Mouse (Mus musculus): ENCODE data around the gene Fam98c.
"Not testable (repeated sequence)": the region's sequence is repeated elsewhere in the genome, so short reads cannot be mapped to it uniquely, and the experiment has no call there.

Gene Fam98c

GRCm38 (mm10) chr7:29155196-29155837 lies 717 bp downstream of the Fam98c start:
- peak; percentile 92 for DNase-seq

DNA sequence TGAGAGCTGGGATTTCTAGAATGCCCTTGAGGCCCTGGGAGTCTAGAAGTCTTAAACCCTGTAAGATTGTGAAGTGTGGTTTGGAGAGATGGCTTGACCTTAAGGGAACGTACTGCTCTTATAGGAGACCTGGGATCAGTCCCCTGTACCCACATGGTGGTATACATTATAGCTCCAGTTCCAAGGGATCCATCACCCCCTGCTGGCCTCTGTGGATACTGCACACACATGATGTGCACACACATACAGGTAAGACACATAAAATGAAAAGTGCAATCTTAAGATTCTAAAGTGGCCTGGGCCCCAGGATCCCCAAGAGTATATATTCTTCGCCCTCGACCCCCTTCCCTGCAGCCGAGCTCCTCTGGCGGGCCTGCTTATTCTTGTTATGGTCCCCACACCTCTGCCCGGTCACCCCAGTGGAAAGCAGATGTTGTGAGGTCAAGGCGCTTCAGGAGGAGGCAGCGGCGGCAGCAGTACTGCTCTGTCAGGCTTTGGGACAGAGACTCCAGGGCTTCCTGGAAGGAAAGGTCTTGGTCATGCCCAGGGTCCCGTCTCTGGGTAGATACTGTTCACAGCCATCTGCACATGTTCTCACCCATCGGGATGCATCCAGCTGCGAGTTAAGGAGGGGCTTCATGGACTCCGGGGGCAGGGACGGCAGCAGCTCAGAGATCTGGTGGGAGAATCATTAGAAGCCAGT lies 1.9 kb downstream of the Fam98c start:
- DNase-seq, result no peak

DNA sequence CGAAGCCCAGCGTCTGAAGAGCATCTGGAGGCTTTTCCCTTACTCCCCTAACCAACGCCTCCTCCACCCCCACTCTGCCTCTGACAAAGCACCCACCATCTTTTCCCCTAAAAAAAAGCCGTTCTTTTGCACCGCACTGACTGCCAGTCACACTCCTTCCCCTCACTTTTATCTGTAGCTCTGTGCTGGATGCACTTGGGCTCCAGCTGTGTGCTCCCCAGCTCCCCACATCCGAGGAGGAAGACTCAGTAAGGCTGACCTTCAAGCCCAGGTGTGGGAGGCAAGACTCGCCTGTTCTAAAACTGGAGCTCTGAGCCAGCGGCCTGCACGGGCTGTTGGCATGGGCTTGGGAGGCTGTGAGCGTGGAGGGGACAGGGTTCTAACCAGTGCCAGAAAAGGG lies 4.5 kb downstream of the Fam98c start:
- no peak for DNase-seq

DNA sequence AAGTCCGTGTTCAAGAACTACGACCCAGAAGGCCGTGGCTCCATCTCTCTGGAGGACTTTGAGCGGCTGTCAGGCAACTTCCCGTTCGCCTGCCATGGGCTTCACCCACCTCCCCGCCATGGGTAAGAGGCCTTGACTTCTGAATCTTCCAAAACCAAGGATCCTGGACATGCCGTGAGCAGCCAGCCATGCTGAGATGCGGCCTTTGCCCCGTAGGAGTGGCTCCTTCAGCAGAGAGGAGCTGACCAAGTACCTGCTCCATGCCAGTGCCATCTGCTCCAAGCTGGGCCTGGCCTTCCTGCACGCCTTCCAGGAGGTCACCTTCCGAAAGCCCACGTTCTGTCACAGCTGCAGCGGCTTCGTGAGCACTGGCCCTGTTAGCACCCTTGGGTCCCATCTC lies 7.3 kb downstream of the Fam98c start:
- DNase-seq, result no peak

- no peak for DNase-seq
These were observed 9.2 kb downstream of the Fam98c start for GRCm38 (mm10) chr7:29146625-29147367.

GRCm38 (mm10) chr7:29144006-29144405 lies 12.0 kb downstream of the Fam98c start:
- DNase-seq, result no peak

GRCm38 (mm10) chr7:29141416-29141815 lies 14.6 kb downstream of the Fam98c start:
- no peak for DNase-seq

- DNase-seq, result not testable (repeated sequence)
These were observed 16.8 kb downstream of the Fam98c start for GRCm38 (mm10) chr7:29139237-29139636.

- no peak for DNase-seq
These were observed 18.6 kb downstream of the Fam98c start for GRCm38 (mm10) chr7:29137429-29137828.

DNA sequence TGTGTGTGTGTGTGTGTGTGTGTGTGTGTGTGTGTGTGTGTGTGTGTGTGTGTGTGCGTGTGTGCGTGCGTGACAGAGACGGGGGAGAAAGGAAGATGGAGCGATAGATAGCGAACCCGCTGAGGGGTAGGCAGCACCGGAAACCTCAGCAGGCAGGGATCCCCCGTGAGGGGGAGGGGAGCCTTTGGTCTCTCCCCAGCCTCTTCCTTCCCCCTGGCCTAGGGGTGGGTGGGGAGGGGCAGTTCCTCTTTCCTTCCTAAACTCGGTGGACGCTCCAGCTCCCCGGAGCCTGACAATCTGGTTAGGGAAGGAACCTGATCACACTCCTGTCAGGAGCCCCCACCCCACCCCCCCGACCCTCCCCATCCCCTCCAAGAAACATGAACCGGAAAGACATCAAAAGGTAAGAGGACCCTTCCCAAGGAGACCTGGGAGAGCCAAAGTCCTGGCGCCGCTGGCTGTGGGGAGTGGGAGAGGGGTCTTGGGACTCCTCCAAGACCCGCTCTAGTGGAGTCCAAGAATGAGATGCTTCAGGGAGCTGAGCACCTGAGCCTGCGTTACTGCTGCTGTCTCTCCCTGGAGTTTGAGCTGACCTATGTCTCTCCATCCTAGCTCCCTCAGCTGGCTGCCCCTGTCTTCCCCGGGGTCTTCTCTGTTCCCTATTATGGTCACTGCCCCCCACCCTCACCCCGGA lies 21.2 kb downstream of the Fam98c start, which contains the start of gene Rasgrp4:
Gene Rasgrp4 (plus strand): TSS at position 159 of the 694 bp plus-strand sequence.
- DNase-seq, result peak; percentile 60 to 63

GRCm38 (mm10) chr7:29134230-29134629 lies 21.8 kb downstream of the Fam98c start:
- no peak for DNase-seq

DNA sequence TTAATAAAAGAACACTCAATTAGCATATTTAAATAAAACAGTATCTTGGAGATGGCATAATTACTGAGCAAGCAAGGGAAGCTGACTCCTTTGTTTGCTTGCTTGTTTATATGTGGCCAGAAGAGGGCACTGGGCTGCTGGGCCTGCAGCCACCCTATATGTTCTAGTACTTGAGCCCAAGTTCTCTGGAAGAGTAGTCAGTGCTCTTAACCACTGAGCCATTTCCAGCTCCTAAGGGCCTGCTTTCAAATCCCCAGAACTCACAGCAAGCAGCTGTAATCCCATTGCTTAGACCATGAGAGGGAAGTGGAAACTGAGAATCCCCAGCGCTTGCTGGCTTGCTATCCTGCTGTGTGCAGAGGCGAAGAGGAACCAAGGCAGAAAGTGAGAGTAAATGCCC lies 27.3 kb downstream of the Fam98c start:
- DNase-seq, result peak in 1 of 2 experiments; percentile 24

DNA sequence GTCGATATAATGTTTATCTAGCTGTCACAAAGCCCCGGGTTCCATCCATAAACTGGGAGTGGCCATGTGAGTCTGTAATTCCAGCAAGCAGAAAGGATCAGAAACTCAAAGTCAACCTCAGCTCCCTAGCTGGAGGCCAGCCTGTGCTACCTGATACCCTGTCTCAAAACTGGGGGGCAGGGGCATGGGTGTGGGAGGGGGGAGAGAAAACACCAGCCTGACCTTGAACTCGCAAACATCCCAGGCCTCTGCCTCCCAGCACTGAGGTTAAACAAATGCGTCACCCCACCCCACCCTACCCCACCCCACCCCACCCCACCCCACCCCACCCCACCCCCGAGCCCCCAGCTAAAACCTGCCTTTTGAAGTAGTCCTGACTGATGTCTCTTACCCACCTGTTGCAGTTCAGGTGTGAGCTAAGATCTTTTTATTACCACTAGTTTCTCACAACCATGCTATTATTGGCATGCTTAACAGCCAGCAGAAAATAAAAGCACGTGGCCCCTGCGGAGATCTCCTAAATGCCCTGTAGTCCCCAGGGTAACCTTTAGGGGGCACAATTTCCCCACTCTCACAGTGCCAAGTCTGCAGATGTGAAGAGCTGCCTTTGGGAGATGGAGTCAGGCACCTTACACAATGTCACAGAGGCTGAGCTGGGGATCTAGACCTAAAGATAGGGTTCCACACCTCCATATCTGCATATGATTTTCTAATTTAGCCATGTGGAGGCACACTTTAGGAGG lies 29.7 kb downstream of the Fam98c start:
- DNase-seq, result peak; percentile 52 to 80

- DNase-seq, result peak; percentile 68 to 72
These were observed 31.1 kb downstream of the Fam98c start, which contains the start of gene Ryr1 for GRCm38 (mm10) chr7:29124970-29125369. Gene Ryr1, minus strand, starts transcription at chr7:29125179.

DNA sequence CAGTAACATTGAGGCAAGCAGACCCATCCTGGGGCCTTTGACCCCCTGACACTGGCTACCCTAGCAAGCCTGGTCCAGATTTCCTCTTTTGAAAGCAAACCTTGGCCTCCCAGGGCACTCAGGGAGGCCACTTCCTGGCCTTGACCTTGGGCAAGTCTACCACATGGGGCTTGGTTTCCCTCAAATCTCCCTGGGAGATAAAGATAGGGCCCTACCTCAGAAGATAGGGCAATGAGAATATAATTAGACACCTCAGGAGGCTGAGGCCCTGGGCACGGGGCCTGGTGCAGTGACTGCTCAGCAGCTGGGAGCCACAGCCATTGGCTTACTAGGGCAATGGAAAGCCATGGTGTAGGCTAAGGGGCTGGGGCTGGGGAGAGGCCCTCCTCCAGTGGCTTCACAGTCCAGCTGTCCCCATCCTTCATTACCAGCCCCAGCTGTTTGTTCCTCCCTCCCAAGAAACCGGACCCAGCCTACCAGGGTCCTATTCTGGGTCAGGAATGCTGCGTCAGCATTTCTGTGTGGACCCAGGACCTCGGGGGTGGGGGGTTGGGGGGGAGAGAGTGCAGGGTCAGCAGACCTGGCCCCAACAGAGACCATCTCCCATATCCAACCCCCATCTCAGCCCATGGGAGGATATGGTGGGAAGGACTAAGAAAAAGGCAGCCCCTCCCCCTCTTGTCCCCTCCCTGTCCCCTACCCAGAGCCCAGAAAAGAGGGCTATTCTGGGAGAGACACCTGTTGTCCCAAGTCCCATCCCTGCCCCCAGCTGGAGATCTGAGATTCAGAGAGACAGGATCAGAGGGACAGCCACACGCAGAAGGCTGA lies 32.3 kb downstream of the Fam98c start:
- DNase-seq, result no peak

GRCm38 (mm10) chr7:29122821-29123220 lies 33.2 kb downstream of the Fam98c start:
- no peak for DNase-seq

DNA sequence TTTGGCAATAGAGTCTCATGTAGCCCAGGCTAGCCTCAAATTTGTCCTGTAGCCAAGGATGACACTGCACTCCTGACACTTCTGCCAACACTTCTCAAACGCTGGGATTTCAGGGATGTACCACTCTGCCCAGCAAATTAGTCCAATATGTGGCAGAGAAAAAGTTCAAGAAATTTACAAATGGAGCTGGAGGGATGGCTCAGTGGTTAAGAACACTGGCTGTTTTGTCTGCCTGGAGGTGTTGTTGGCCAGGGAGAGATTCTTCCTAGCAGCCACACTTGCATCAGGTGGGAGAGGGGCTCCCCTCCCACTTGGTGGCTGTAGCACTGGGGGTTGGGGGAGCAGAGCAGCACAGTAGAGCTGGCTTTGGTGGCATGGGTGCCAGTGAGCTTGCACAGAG lies 36.5 kb downstream of the Fam98c start:
- no peak for DNase-seq

- no peak for DNase-seq
These were observed 37.7 kb downstream of the Fam98c start for GRCm38 (mm10) chr7:29118142-29118851.

DNA sequence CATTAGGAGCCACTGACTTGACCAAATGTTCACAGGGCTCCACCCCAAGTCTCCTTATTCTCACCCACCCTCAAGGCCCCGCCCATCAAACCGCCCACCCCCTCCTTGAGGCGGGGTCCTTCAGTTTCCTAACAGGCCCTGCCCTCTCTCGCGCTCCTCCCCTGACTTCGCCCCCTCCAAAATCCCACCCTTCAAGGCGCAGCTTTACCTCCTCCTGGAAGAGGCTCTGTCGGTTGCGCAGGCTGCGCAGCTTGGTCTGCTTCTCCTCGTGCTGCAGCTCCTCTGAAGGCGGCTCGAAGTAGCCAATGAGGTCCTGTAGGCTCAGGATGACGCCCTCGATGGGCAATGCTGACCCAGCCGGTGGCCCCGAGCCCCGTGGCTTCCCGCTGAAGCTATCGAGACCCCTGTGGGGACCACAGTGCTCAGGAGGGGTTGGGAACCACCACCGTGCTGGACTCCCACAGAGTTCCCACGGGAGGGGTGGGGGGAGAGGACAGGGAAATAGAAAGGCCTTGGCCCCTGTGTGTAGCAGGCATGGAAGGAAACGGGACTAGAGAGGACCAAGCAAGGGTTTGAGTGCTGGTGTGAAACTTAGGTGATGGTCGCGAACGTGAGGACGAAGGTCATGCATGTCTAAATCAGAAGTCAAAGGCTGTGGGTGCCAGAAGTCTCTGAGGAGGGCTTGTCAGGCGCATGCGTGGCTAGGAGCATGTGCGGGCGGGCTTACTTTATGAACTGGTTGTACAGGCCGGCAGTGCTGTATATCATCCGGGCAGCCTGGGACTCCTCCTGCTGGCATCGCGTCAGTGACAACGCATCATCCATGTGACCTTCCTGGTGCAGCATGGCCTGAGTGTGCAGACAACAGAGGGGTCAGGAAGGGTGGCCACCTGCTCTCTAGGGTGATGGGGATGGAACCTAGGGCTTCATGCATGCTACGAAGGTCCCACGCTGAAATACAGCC lies 46.8 kb downstream of the Fam98c start:
- peak; percentile 70 to 80 for DNase-seq

Measured in lung, postnatal 4 days (tissue).